Mouse (Mus musculus): Measurements from ENCODE around the gene Tspan5.

- no peak for TF ChIP-seq ZNF384 (IDR thresholded peaks at IDR 0.05; ENCODE audit: low read depth, low read length)
- TF ChIP-seq ZC3H11A (IDR thresholded peaks at IDR 0.05; ENCODE audit: borderline replicate concordance, low read depth, low read length) = no peak
- TF ChIP-seq HCFC1 (IDR thresholded peaks at IDR 0.05; ENCODE audit: borderline replicate concordance, insufficient read depth, low read length) = no peak
- no peak for TF ChIP-seq CHD2 (IDR thresholded peaks at IDR 0.05; ENCODE audit: low read depth, low read length)
These were observed 133.3 kb downstream of the Tspan5 start for GRCm38 (mm10) chr3:138875282-138875681.
